Mouse (Mus musculus) spleen, embryonic (tissue): ENCODE results near the gene Noxo1.

ENCODE experiments used
- CTCF ChIA-PET: fragments of 350-600 bp; sonication (Branson Sonifier 250); formaldehyde crosslinking; loops from one replicate; lab custom pipeline; 2022; lab: Charles Lee

The Noxo1 gene

DNA sequence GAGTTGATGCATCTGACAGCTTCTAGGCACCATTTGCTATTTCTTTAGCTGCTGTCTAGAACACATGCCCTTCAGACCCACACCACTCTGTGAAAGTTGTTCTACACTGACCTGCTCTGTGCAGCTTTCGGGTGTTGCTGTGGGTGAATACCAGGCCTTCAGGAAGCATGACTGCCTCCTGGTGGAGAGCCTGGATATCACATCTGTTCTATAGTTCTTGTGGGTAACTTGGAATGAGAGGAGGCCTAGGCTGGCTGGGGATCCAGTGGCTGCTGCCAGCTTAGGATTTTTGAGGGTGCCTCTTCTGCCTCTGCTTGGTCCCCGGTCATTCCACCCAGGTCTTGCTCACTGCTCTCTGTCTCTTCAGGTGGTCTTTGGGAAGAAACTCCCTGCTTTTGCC lies 19.8 kb upstream of the Noxo1 start:
- CTCF ChIA-PET: interaction anchor here (1.4 kb wide), 1 partner anchor 11 kb away, joined by 3 read pairs; no protein-coding TSS in a partner anchor

GRCm38 (mm10) chr17:24676877-24677276 lies 19.2 kb upstream of the Noxo1 start:
- CTCF ChIA-PET: interaction anchor here (0.6 to 1.4 kb wide), 2 partner anchors 10 to 204 kb away, joined by 3 read pairs; no protein-coding TSS in a partner anchor

- CTCF ChIA-PET: no interaction called here
Observed at GRCm38 (mm10) chr17:24677500-24678080, 18.4 kb upstream of the Noxo1 start.

DNA sequence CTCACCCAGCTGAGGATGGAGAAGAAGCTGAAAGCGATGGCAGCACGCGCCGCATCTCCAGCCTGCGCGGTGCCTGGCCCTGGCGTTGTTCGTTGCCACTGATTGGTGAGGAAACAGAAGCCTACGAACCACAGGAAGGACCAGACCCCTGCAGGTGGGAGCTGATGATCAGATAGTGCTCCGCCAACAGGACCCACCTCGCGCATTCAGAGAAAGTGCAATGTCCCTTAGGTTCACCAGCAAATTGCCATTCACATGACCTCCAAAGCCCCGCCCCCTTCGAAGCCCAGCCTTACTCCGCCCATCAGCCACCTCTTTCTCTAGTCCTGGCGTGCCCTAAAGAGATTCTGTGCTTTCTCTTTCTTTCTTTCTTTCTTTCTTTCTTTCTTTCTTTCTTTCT lies 9.5 kb upstream of the Noxo1 start:
- CTCF ChIA-PET: interaction anchor here (0.6 to 0.7 kb wide), 3 partner anchors 10 to 116 kb away, joined by 3 to 8 read pairs (median 3); no protein-coding TSS in a partner anchor

GRCm38 (mm10) chr17:24687146-24687595 lies 8.9 kb upstream of the Noxo1 start:
- CTCF ChIA-PET: interaction anchor here (0.6 to 0.7 kb wide), 3 partner anchors 11 to 115 kb away, joined by 3 to 8 read pairs (median 3); no protein-coding TSS in a partner anchor

DNA sequence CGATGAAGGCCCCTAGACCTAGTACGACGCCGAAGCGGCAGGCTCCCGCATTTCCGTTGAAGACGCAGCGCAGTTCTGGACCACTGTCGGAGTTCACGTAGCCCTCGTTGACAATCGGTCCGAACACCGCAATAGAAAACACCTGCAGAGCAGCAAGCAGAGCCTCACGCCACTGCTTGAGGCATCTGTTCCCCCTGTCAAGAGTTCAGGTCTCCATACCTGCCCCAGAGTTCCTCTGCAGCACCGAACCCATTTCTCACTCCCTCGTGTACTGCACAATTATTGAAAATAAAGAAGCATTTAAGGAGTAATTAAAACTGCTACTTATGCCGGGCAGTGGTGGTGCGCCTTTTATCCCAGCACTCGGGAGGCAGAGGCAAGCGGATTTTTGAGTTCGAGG lies 8.4 kb upstream of the Noxo1 start:
- CTCF ChIA-PET: no interaction called here

- CTCF ChIA-PET: no interaction called here
Observed at GRCm38 (mm10) chr17:24689251-24690081, 6.6 kb upstream of the Noxo1 start, which contains the start of gene Syngr3. Gene Syngr3 (minus strand): TSS chr17:24689955.

DNA sequence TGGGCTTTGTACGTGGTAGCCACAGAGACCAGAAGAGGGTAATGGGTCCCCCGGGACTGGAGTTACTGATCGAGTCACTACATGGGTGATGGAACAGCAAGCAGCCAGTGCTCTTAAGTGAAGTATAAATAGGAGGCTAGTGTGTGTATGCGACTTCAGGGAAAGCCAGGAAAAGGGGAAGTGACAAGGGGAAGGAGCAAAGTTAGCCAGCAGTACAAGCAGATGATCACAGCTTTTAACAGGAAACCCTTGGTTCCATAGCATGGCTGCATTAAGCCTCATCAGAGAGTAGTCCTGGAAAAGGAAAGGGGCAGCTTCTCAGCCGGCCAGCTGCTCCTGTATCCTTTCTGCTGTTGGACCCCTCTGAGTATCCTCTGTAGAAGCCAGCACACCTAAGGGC lies 3.6 kb upstream of the Noxo1 start:
- CTCF ChIA-PET: no interaction called here

DNA sequence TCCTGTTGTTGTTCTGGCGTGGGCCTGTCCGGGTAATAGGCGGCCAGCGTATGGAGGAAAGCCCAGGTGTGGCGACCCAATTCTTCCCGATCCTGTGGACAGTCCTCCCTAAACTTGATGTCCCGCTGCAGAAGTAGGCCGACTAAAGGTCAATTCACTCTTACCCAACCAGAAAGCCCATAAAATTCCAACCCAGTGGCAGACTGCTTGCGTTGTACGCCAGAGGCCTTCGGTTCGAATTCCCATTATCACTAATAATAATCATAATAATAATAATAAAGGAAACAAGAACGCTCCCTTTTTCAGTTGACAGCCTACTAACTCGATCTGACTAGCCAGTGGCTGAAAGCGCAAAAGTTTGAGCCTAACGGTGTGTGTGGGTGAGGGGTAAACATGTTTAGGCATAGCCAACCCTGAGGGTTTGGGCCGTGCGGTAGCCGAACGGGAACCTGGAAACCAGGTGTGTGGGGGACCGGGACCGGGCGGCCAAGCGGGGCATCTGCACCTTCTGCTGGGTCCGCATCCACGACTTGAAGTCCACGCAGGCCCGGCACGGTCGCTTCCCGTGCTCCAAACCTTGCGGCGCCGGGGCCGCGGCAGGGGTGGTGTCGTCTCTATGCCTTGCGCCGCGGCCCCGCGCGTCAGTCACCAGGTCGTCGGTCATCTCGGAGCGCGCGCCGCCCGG lies 566 bp upstream of the Noxo1 start:
- CTCF ChIA-PET: no interaction called here

DNA sequence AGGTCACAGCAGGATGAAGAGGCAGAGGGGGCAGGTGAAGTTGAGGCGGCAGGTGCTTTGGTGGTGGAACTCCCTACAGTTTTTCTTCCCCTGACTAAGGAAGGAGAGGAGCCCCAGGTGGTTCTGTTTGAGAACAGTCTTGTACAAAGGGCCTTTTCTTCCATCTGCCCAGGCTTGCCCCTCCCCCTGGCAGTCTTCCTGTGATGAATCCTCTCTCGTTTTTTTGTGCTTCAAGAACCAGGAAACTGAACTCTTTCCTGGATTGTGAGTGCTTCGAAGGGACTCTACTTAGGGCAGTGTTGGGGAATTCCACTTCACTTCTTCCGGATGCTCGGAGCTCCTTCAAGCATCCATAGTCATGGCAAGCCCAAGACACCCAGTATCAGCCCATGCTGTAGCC lies 2.0 kb downstream of the Noxo1 start:
- CTCF ChIA-PET: interaction anchor here (1.6 kb wide), 1 partner anchor 10 kb away, joined by 4 read pairs; the partner anchor contains the start of gene Tbl3

DNA sequence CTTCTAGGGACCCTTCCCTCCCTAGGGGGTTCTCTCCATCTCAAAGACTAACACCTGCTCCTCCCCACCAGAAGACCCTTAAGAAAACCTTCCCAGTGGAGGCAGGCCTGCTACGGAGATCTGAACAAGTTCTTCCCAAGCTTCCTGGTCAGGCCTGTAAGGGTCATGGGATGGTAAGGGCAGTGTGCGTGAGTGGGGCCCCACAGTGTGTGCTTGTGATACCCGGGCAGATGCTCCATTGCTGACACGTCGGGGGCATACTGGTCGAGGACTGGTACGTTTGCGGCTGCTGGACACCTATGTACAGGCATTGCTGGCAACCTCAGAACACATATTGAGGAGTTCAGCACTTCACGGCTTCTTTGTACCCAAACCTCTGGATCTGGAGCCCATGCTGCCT lies 2.7 kb downstream of the Noxo1 start:
- CTCF ChIA-PET: no interaction called here

DNA sequence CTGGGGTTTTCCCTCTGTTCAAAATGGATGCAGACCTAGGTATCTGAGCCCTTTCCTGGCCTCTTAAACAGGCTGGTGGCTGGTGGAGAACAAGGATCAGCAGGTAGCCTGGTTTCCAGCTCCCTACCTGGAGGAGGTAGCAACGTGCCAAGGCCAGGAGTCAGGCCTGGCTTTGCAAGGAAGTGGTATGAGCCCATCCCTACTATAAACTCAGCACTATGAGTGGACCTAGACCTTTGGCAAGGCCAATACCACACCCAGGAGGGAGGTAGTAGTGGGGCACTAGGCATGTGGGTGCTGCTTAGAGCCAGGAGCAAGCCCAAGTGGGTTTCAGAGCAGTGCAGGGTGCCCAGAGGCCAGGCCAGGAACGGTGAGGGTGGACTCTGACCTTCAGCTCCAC lies 3.4 kb downstream of the Noxo1 start:
- CTCF ChIA-PET: no interaction called here

GRCm38 (mm10) chr17:24701251-24701650 lies 5.2 kb downstream of the Noxo1 start:
- CTCF ChIA-PET: no interaction called here

DNA sequence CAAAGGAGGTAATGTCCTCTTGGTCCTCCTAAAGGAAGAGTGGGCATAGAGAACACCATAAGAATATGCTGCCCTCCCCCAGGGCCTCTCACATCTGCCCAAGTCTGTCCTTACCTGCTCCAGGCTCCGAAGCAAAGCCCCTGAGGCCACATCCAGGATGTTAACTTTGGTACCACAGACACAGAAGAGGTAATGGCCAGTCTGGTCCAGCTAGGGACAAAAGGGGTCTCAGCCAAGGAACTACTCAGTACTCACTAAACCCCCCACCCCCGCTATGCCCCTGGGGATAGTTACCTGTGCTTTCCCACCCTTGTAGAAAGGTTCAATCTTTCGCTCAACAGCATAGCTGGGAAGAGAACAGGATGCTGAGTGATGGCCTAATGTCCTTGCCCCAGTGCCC lies 9.8 kb downstream of the Noxo1 start:
- CTCF ChIA-PET: no interaction called here

DNA sequence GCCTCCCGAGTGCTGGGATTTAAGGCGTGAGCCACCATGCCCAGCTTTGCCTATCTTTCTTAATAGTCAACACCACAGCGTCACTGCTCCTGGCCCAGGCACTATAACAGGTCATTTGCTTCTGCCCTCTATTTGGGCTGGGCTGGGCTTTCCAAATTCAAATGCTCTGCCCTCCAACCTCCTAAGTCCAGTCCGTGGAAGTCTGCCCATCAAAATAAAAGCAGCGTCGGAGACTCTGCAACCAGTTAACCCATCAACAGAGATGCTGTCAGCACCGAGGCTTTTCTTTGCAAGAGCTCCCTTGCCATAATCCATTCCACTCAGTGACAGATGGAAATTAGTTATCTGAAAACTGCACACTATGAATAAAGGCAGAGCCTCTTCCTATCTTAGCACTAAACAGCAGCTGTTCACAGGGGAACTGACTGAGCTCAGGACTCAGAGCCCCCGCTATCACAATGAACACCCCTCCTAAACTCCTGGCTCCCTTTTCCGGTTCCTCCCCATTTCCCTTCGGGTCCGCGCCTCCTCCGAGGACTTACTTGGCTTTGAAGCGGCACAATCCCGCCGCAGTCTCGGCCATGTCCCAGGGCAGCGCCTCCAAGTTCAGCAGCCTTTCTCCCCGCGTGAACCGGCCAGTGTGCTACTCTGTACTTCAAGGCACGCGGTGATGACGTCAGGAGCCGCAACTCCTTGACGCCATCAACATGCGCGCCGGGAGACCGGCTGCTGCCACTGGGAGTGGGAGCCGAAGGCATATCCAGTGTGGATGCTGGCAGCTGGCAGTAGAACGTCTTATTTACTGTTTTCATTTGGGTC lies 11.2 kb downstream of the Noxo1 start, which contains the start of gene Tbl3:
Gene Tbl3, minus strand, starts transcription at position 679 of the 819 bp plus-strand sequence.
- CTCF ChIA-PET: interaction anchor here (0.7 to 1.3 kb wide), 2 partner anchors 10 to 110 kb away, joined by 3 to 4 read pairs; no protein-coding TSS in a partner anchor

- CTCF ChIA-PET: interaction anchor here (0.6 to 1.3 kb wide), 3 partner anchors 11 to 183 kb away, joined by 3 to 5 read pairs (median 4); no protein-coding TSS in a partner anchor
Observed at GRCm38 (mm10) chr17:24707801-24708425, 11.9 kb downstream of the Noxo1 start.

DNA sequence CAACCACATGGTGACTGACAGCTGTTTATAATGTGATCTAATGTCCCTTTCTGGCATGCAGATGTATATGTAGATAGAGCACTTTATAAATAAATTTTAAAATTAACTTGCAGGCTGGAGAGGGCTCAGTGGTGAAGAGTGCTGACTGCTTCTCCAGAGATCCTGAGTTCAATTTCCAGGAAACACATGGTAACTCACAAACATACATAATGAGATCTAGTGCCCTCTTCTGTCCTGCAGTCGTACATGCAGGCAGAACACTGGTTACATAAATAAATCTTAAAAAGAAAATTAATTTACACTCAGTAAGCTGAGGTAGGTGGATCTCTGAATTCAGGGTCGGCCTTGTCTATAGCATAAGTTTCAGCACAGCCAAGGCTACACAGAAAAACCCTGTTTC lies 12.6 kb downstream of the Noxo1 start:
- CTCF ChIA-PET: interaction anchor here (1.3 kb wide), 1 partner anchor 11 kb away, joined by 4 read pairs; no protein-coding TSS in a partner anchor

DNA sequence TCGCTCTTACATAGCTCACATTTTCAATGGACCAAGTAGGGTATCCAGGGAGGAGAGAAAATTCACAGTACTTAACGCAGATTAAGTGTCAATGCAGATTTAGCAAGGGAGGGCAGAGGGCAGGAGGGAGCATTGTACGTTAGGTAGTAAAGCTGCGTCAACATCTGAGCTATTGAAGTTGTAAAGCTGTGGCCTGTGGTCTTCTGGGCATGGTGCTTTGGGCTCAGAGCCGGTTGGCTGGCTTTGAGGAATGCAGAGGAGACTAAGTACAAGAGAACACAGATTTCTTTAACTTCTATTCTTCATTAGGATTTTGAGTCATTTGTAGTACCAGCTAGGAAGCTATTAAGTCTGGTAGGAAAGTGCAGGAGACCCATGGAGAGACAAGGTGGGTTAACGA lies 19.5 kb downstream of the Noxo1 start:
- CTCF ChIA-PET: no interaction called here

- CTCF ChIA-PET: no interaction called here
Observed at GRCm38 (mm10) chr17:24716166-24716682, 20.2 kb downstream of the Noxo1 start.

- CTCF ChIA-PET: interaction anchor here (0.6 to 0.7 kb wide), 2 partner anchors 22 to 35 kb away, joined by 3 to 20 read pairs; no protein-coding TSS in a partner anchor
Observed at GRCm38 (mm10) chr17:24717943-24718342, 21.9 kb downstream of the Noxo1 start, which contains the start of the genes Rnf151 and Rps2. Gene Rnf151 (minus strand): TSS chr17:24718063. Gene Rps2 (plus strand): TSS chr17:24718116.
